Mouse (Mus musculus) intestine, embryonic 15.5 days (tissue): ENCODE data around the gene Zc3h12b. TPM values are rescaled to one million over a fixed set of nuclear protein-coding genes. Genes with fewer than 3 reads are reported as not detected.

Experiments used
- ATAC-seq: fragments of 200-750 bp; cut with Nextera tagmentation; 2 replicates; pipeline ENCODE4 v1.8.0; 2017; ENCODE audit warnings: moderate TSS enrichment, moderate library complexity
- H3K27ac ChIP-seq: fragments of 300-500 bp; sonication (generic); 2 replicates; pipeline ENCODE4 v1.5.1; 2015; ENCODE audit warnings: mild to moderate bottlenecking, inconsistent platforms
- H3K27me3 ChIP-seq: fragments of 300-500 bp; sonication (generic); replicated peaks from 2 replicates; pipeline ENCODE4 v1.6.1; 2015; ENCODE audit warnings: inconsistent platforms
- H3K36me3 ChIP-seq: fragments of 300-500 bp; sonication (generic); 2 replicates; pipeline ENCODE4 v1.6.1; 2015; ENCODE audit warnings: inconsistent platforms
- H3K4me1 ChIP-seq: fragments of 300-500 bp; sonication (generic); replicated peaks from 2 replicates; pipeline ENCODE4 v1.6.1; 2015; ENCODE audit warnings: inconsistent platforms
- H3K4me2 ChIP-seq: fragments of 300-500 bp; sonication (generic); replicated peaks from 2 replicates; pipeline ENCODE4 v1.6.1; 2015; ENCODE audit warnings: mild to moderate bottlenecking, inconsistent platforms
- H3K4me3 ChIP-seq: fragments of 300-500 bp; sonication (generic); replicated peaks from 2 replicates; pipeline ENCODE4 v1.5.1; 2015; ENCODE audit warnings: inconsistent platforms
- H3K9ac ChIP-seq: fragments of 300-500 bp; sonication (generic); 2 replicates; pipeline ENCODE4 v1.6.1; 2015; ENCODE audit warnings: inconsistent platforms
- H3K9me3 ChIP-seq: fragments of 300-500 bp; sonication (generic); 2 replicates; pipeline ENCODE4 v1.6.1; 2016; ENCODE audit warnings: inconsistent platforms
- WGBS: fragments of 180-500 bp; shearing (Covaris S2); methylation state at CpG from one replicate; pipeline ENCODE4 v1.1.7; 2015; 5-methylcytosine and 5-hydroxymethylcytosine counted together
- polyA plus RNA-seq: library from polyadenylated mRNA; unstranded; fragments of >200 nt; fragmentation: Nextera tagmentation; extraction: Ambion mirVana; gene quantifications from 2 replicates; pipeline ENCODE4 v1.2.1, GENCODE M21; 2015

Zc3h12b gene
- polyA plus RNA-seq: 2.1 and 2.5 TPM in 2 replicates

GRCm38 (mm10) chrX:95711227-95712111, at the start of gene Zc3h12b:
Gene Zc3h12b (plus strand): TSS chrX:95711678.
- Histone ChIP-seq H3K4me1 (no peaks in the 10 kb centered on the region), H3K9me3 (no peaks in the 10 kb centered on the region), H3K4me2 (peak within 1 kb of the TSS; percentile 66), H3K27me3 (no peaks in the 10 kb centered on the region), H3K4me3 (peak within 1 kb of the TSS; percentile 47), H3K36me3 (no peaks in the 10 kb centered on the region), H3K27ac (peak within 1 kb of the TSS; percentile 36; the same call in 1 of the 2 replicates), H3K9ac (peak within 1 kb of the TSS; percentile 26; the same call in 1 of the 2 replicates)
- 23% methylated on average over 38 of the region's 46 CpGs for WGBS
- peak; percentile 99 for ATAC-seq

GRCm38 (mm10) chrX:95682206-95682605, 29.3 kb upstream of the Zc3h12b start:
- WGBS: 86% methylated on average over 1 of the region's 1 CpGs
- no peak overlapping the region for H3K4me3 ChIP-seq
- no peaks in the 10 kb centered on the region for H3K4me1 ChIP-seq
- ATAC-seq: no peak
- no peaks in the 10 kb centered on the region for H3K9me3 ChIP-seq
- H3K9ac ChIP-seq: no peak overlapping the region
- H3K36me3 ChIP-seq: no peaks in the 10 kb centered on the region
- H3K27me3 ChIP-seq: no peaks in the 10 kb centered on the region
- H3K4me2 ChIP-seq: no peak overlapping the region
- no peak overlapping the region for H3K27ac ChIP-seq

GRCm38 (mm10) chrX:95687119-95687518, 24.4 kb upstream of the Zc3h12b start:
- Histone ChIP-seq H3K27ac (no peak overlapping the region), H3K4me3 (no peak overlapping the region), H3K27me3 (no peaks in the 10 kb centered on the region), H3K36me3 (no peaks in the 10 kb centered on the region), H3K9me3 (no peaks in the 10 kb centered on the region), H3K9ac (no peak overlapping the region), H3K4me2 (no peak overlapping the region), H3K4me1 (no peaks in the 10 kb centered on the region)
- ATAC-seq: no peak
- 61% methylated on average over 1 of the region's 1 CpGs for WGBS

GRCm38 (mm10) chrX:95738253-95738652, 26.8 kb downstream of the Zc3h12b start:
- H3K9me3 ChIP-seq: no peaks in the 10 kb centered on the region
- no peak overlapping the region for H3K4me3 ChIP-seq
- no peaks in the 10 kb centered on the region for H3K36me3 ChIP-seq
- ATAC-seq: no peak
- H3K4me2 ChIP-seq: no peak overlapping the region
- no peaks in the 10 kb centered on the region for H3K27me3 ChIP-seq
- H3K4me1 ChIP-seq: no peaks in the 10 kb centered on the region
- H3K27ac ChIP-seq: no peak overlapping the region
- 38% methylated on average over 2 of the region's 2 CpGs for WGBS
- H3K9ac ChIP-seq: no peak overlapping the region

GRCm38 (mm10) chrX:95795881-95796280, 84.4 kb downstream of the Zc3h12b start:
- no peaks in the 10 kb centered on the region for H3K4me1 ChIP-seq
- ATAC-seq: peak; percentile 88
- H3K27ac ChIP-seq: no peak overlapping the region
- 67% methylated on average over 3 of the region's 3 CpGs for WGBS
- H3K9me3 ChIP-seq: no peaks in the 10 kb centered on the region
- no peak overlapping the region for H3K4me3 ChIP-seq
- H3K27me3 ChIP-seq: no peaks in the 10 kb centered on the region
- H3K4me2 ChIP-seq: no peak overlapping the region
- no peaks in the 10 kb centered on the region for H3K36me3 ChIP-seq
- H3K9ac ChIP-seq: no peak overlapping the region

GRCm38 (mm10) chrX:95801790-95802189, 90.3 kb downstream of the Zc3h12b start:
- no peaks in the 10 kb centered on the region for H3K4me1 ChIP-seq
- no peak for ATAC-seq
- 71% methylated on average over 1 of the region's 1 CpGs for WGBS
- no peaks in the 10 kb centered on the region for H3K36me3 ChIP-seq
- no peak overlapping the region for H3K27ac ChIP-seq
- no peaks in the 10 kb centered on the region for H3K9me3 ChIP-seq
- no peaks in the 10 kb centered on the region for H3K27me3 ChIP-seq
- no peak overlapping the region for H3K4me2 ChIP-seq
- no peak overlapping the region for H3K4me3 ChIP-seq
- no peak overlapping the region for H3K9ac ChIP-seq

- no peak overlapping the region for H3K4me3 ChIP-seq
- no peak overlapping the region for H3K9ac ChIP-seq
- no peak overlapping the region for H3K4me2 ChIP-seq
- H3K27me3 ChIP-seq: no peaks in the 10 kb centered on the region
- no peak overlapping the region for H3K27ac ChIP-seq
- H3K4me1 ChIP-seq: no peaks in the 10 kb centered on the region
- 66% methylated on average over 10 of the region's 14 CpGs for WGBS
- no peaks in the 10 kb centered on the region for H3K9me3 ChIP-seq
- ATAC-seq: no peak
- H3K36me3 ChIP-seq: no peaks in the 10 kb centered on the region
Observed at GRCm38 (mm10) chrX:95852806-95853205, 141.3 kb downstream of the Zc3h12b start.

GRCm38 (mm10) chrX:95881111-95881510, 169.6 kb downstream of the Zc3h12b start:
- H3K4me2 ChIP-seq: no peak overlapping the region

GRCm38 (mm10) chrX:95902716-95903115, 191.2 kb downstream of the Zc3h12b start:
- H3K4me3 ChIP-seq: no peak overlapping the region
- WGBS: 81% methylated on average over 3 of the region's 3 CpGs
- ATAC-seq: no peak

More at GRCm38 (mm10) chrX:95881111-95881510, 169.6 kb downstream of the Zc3h12b start:
- no peaks in the 10 kb centered on the region for H3K36me3 ChIP-seq
- no peaks in the 10 kb centered on the region for H3K9me3 ChIP-seq
- no peaks in the 10 kb centered on the region for H3K27me3 ChIP-seq
- no peak overlapping the region for H3K4me3 ChIP-seq
- H3K9ac ChIP-seq: no peak overlapping the region
- ATAC-seq: no peak
- H3K27ac ChIP-seq: no peak overlapping the region
- H3K4me1 ChIP-seq: no peaks in the 10 kb centered on the region

GRCm38 (mm10) chrX:95935481-95935880, 224.0 kb downstream of the Zc3h12b start:
- ATAC-seq: no peak
- Histone ChIP-seq H3K27ac (no peak overlapping the region), H3K9me3 (no peaks in the 10 kb centered on the region), H3K4me2 (no peak overlapping the region), H3K4me3 (no peak overlapping the region), H3K9ac (no peak overlapping the region), H3K27me3 (no peaks in the 10 kb centered on the region), H3K36me3 (no peaks in the 10 kb centered on the region), H3K4me1 (no peaks in the 10 kb centered on the region)
- 96% methylated on average over 2 of the region's 2 CpGs for WGBS

More at GRCm38 (mm10) chrX:95902716-95903115, 191.2 kb downstream of the Zc3h12b start:
- Histone ChIP-seq H3K27ac (no peak overlapping the region), H3K4me2 (no peak overlapping the region), H3K9me3 (no peaks in the 10 kb centered on the region), H3K4me1 (no peaks in the 10 kb centered on the region), H3K9ac (no peak overlapping the region), H3K36me3 (no peaks in the 10 kb centered on the region), H3K27me3 (no peaks in the 10 kb centered on the region)

- Histone ChIP-seq H3K4me3 (no peak overlapping the region), H3K36me3 (no peaks in the 10 kb centered on the region), H3K27ac (no peak overlapping the region), H3K4me2 (no peak overlapping the region), H3K27me3 (no peaks in the 10 kb centered on the region), H3K4me1 (no peaks in the 10 kb centered on the region), H3K9ac (no peak overlapping the region), H3K9me3 (no peaks in the 10 kb centered on the region)
- 92% methylated on average over 2 of the region's 2 CpGs for whole genome bisulfite sequencing
- no peak for ATAC-seq
Observed at GRCm38 (mm10) chrX:95945496-95945895, 234.0 kb downstream of the Zc3h12b start.

- no peak overlapping the region for H3K9ac ChIP-seq
- H3K36me3 ChIP-seq: no peaks in the 10 kb centered on the region
- 83% methylated on average over 4 of the region's 4 CpGs for WGBS
- H3K27ac ChIP-seq: no peak overlapping the region
- H3K4me2 ChIP-seq: no peak overlapping the region
- no peak overlapping the region for H3K4me3 ChIP-seq
- H3K27me3 ChIP-seq: no peaks in the 10 kb centered on the region
- H3K4me1 ChIP-seq: no peaks in the 10 kb centered on the region
- ATAC-seq: no peak
- no peaks in the 10 kb centered on the region for H3K9me3 ChIP-seq
Observed at GRCm38 (mm10) chrX:95948135-95948534, 236.7 kb downstream of the Zc3h12b start.

- no peaks in the 10 kb centered on the region for H3K27me3 ChIP-seq
- H3K9ac ChIP-seq: no peak overlapping the region
- H3K9me3 ChIP-seq: no peaks in the 10 kb centered on the region
- H3K4me3 ChIP-seq: no peak overlapping the region
- no peak overlapping the region for H3K27ac ChIP-seq
- WGBS: 50% methylated on average over 3 of the region's 3 CpGs
- no peak for ATAC-seq
- no peaks in the 10 kb centered on the region for H3K4me1 ChIP-seq
- no peak overlapping the region for H3K4me2 ChIP-seq
- no peaks in the 10 kb centered on the region for H3K36me3 ChIP-seq
Observed at GRCm38 (mm10) chrX:95950776-95951175, 239.3 kb downstream of the Zc3h12b start.
